Mouse (Mus musculus) lung, embryonic 16.5 days (tissue): ENCODE data around the gene Ier3. TPM values are rescaled to one million over a fixed set of nuclear protein-coding genes. Genes with fewer than 3 reads are reported as not detected.

Experiments used
- ATAC-seq: fragments of 200-750 bp; cut with Nextera tagmentation; 2 replicates; pipeline ENCODE4 v1.8.0; 2017; ENCODE audit warnings: low read depth, mild to moderate bottlenecking, moderate library complexity
- H3K27ac ChIP-seq: fragments of 300-500 bp; sonication (generic); 2 replicates; pipeline ENCODE4 v1.5.1; 2014; ENCODE audit warnings: mild to moderate bottlenecking, control low read depth, low read length
- H3K27me3 ChIP-seq: fragments of 300-500 bp; sonication (generic); 2 replicates; pipeline ENCODE4 v1.6.1; 2014; ENCODE audit warnings: low read depth, low read length, mixed read lengths; ENCODE audit not compliant: control insufficient read depth, insufficient read depth
- H3K36me3 ChIP-seq: fragments of 300-500 bp; sonication (generic); 2 replicates; pipeline ENCODE4 v1.6.1; 2014; ENCODE audit warnings: low read length; ENCODE audit not compliant: control insufficient read depth, insufficient read depth
- H3K4me1 ChIP-seq: fragments of 300-500 bp; sonication (generic); replicated peaks from 2 replicates; pipeline ENCODE4 v1.6.1; 2014; ENCODE audit warnings: low read length, mixed read lengths; ENCODE audit not compliant: control insufficient read depth, insufficient read depth
- H3K4me2 ChIP-seq: fragments of 300-500 bp; sonication (generic); 2 replicates; pipeline ENCODE4 v1.6.1; 2014; ENCODE audit warnings: low read depth, low read length, control low read depth
- H3K4me3 ChIP-seq: fragments of 300-500 bp; sonication (generic); 2 replicates; pipeline ENCODE4 v1.5.1; 2014; ENCODE audit warnings: mild to moderate bottlenecking, low read length, control low read depth
- H3K9ac ChIP-seq: fragments of 300-500 bp; sonication (generic); 2 replicates; pipeline ENCODE4 v1.6.1; 2014; ENCODE audit warnings: low read length, control low read depth
- H3K9me3 ChIP-seq: fragments of 300-500 bp; sonication (generic); 2 replicates; pipeline ENCODE4 v1.6.1; 2016; ENCODE audit warnings: low read length; ENCODE audit not compliant: control insufficient read depth
- WGBS: fragments of 180-500 bp; shearing (Covaris S2); extraction: QIAGEN DNeasy Blood & Tissue Kit; methylation state at CpG from one replicate; pipeline ENCODE4 v1.1.7; 2014; 5-methylcytosine and 5-hydroxymethylcytosine counted together
- polyA plus RNA-seq: library from polyadenylated mRNA; unstranded; fragments of >200 nt; fragmentation: Nextera tagmentation; extraction: Ambion mirVana; gene quantifications from 2 replicates; pipeline ENCODE4 v1.2.1, GENCODE M21; 2015

Gene Ier3
- polyA plus RNA-seq, 1 experiment from 2014 or later: 21.9 TPM

DNA sequence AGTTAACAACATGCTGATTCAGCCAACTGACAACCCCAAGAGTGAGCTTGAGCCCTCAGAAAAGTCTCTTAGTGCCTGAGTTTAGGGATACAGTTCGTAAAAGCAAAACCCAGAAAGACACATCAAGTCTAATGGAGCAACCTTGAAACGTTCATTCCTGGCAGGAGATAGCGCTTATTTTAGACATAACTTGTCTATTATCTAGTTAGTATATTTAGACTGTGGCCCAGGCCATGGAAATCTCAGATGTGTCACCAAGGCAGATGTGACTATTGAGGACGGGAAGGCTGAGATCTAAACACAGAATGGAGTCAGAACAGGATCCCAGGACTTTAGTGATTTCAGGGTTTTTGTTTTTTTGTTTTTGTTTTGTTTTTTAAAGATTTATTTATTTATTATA lies 36.3 kb upstream of the Ier3 start:
- no peak overlapping the region for H3K27ac ChIP-seq
- H3K4me3 ChIP-seq: no peak overlapping the region
- no peak for ATAC-seq
- no peaks in the 10 kb centered on the region for H3K36me3 ChIP-seq
- no peaks in the 10 kb centered on the region for H3K9me3 ChIP-seq
- 68% methylated on average over 4 of the region's 4 CpGs for WGBS
- H3K4me2 ChIP-seq: no peak overlapping the region
- H3K9ac ChIP-seq: no peak overlapping the region
- no peaks in the 10 kb centered on the region for H3K4me1 ChIP-seq
- H3K27me3 ChIP-seq: no peaks in the 10 kb centered on the region

DNA sequence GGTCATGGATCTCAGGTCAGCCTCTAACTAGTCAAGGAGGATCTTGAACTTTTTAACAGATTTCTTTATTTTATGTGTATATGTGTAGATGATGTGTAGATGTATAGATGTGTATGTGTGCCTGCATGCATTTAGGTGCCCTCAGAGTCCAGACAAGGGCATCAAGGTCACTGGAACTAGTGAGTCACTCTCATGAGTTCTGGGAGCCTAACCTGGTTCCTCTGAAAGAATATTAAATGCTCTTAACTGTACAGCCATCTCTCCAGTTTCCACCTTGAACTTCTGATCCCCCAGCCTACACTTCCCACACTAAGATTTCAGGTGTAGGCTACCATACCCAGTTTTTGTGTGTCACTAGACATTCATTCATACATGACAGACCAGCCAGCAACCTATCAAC lies 34.0 kb upstream of the Ier3 start:
- no peaks in the 10 kb centered on the region for H3K36me3 ChIP-seq
- H3K9ac ChIP-seq: no peak overlapping the region
- no peak overlapping the region for H3K4me2 ChIP-seq
- H3K27ac ChIP-seq: no peak overlapping the region
- no peaks in the 10 kb centered on the region for H3K9me3 ChIP-seq
- H3K4me1 ChIP-seq: no peaks in the 10 kb centered on the region
- no peak overlapping the region for H3K4me3 ChIP-seq
- ATAC-seq: no peak
- H3K27me3 ChIP-seq: no peaks in the 10 kb centered on the region

DNA sequence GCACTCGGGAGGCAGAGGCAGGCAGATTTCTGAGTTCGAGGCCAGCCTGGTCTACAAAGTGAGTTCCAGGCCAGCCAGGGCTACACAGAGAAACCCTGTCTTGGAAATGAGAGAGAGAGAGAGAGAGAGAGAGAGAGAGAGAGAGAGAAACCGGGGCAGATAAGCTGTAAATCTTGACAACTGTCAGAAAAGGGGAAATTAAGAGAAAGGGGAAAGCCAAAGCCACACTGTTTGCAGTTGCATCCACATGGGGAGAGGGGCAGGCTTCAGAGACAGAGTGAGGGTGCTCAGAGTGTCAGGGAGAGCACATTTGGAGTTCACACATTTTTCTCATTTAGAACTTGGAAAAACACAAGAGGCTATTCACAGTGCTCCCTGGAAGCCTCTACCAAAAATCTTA lies 33.5 kb upstream of the Ier3 start:
- ATAC-seq: no peak
- Histone ChIP-seq H3K4me2 (no peak overlapping the region), H3K36me3 (no peaks in the 10 kb centered on the region), H3K27ac (no peak overlapping the region), H3K9me3 (no peaks in the 10 kb centered on the region), H3K9ac (no peak overlapping the region), H3K27me3 (no peaks in the 10 kb centered on the region), H3K4me1 (no peaks in the 10 kb centered on the region), H3K4me3 (no peak overlapping the region)
- 65% methylated on average over 3 of the region's 3 CpGs for WGBS

DNA sequence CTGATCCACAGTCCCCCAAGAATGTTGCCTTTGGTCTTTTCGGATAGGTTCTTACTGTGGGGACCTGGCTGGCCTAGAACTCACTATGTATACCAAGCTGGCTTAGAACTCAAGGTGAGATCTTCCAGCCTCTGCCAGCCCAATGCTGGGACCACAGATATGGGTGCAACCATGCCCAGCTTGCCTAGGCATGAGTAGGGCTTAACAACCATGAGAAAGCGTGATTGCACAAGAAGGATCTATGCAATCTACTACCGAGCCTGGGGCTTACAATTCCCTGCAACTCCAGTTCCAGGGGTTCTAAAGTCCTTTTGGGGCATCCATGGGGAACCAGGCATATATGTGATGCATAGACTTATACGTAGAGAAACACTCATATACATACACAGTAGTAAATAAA lies 30.6 kb upstream of the Ier3 start:
- ATAC-seq: no peak
- WGBS: 83% methylated on average over 4 of the region's 4 CpGs
- no peak overlapping the region for H3K4me2 ChIP-seq
- no peak overlapping the region for H3K27ac ChIP-seq
- H3K9me3 ChIP-seq: no peaks in the 10 kb centered on the region
- no peaks in the 10 kb centered on the region for H3K4me1 ChIP-seq
- H3K27me3 ChIP-seq: no peaks in the 10 kb centered on the region
- no peaks in the 10 kb centered on the region for H3K36me3 ChIP-seq
- no peak overlapping the region for H3K9ac ChIP-seq
- no peak overlapping the region for H3K4me3 ChIP-seq

DNA sequence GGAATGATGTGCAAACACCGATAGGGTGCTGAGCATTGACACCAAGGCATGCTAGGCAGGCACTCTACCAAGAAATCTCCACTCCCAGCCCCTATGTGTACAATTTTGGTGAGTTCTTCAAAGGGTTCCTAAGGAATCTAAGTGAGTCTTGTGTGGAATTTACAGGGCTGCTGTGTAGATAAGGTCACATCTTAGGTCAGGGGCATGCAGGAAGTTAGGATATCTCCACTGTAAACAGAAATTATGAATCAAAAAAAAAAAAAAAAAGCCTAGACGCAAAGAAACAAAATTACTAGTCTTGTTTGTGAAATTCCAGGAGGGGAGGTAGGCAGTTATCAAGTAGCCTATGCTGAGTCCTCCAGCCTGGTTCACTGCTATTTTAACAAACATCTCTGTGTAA lies 28.6 kb upstream of the Ier3 start:
- H3K27me3 ChIP-seq: no peaks in the 10 kb centered on the region
- no peaks in the 10 kb centered on the region for H3K36me3 ChIP-seq
- ATAC-seq: no peak
- no peaks in the 10 kb centered on the region for H3K4me1 ChIP-seq
- no peak overlapping the region for H3K27ac ChIP-seq
- H3K9ac ChIP-seq: no peak overlapping the region
- no peak overlapping the region for H3K4me3 ChIP-seq
- 43% methylated on average over 2 of the region's 2 CpGs for WGBS
- H3K4me2 ChIP-seq: no peak overlapping the region
- H3K9me3 ChIP-seq: no peaks in the 10 kb centered on the region

DNA sequence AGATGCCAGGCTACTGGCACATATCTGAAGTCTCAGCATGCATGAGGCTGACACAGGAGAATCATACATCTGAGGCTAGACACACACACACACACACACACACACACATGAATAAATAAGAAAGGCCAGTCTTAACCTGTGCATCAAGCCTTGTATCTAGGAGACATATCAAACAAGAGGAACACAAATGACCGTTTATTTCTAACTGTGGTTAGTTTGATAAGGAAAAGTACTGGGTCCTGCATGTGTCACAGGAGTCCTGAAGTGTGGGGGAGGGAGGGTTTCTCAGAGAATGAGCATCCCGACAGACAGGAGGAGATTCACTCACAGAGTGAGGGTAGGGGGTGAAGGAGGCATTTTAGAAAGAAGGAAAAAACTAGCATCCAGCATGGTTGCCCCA lies 26.4 kb upstream of the Ier3 start:
- WGBS: 28% methylated on average over 2 of the region's 2 CpGs
- Histone ChIP-seq H3K4me3 (no peak overlapping the region), H3K4me1 (no peaks in the 10 kb centered on the region), H3K27ac (no peak overlapping the region), H3K4me2 (no peak overlapping the region), H3K27me3 (no peaks in the 10 kb centered on the region), H3K9me3 (0 out of 2 replicates have a peak, but pooled peaks cover 3% of the 10 kb centered on the region), H3K36me3 (no peaks in the 10 kb centered on the region), H3K9ac (no peak overlapping the region)
- no peak for ATAC-seq

DNA sequence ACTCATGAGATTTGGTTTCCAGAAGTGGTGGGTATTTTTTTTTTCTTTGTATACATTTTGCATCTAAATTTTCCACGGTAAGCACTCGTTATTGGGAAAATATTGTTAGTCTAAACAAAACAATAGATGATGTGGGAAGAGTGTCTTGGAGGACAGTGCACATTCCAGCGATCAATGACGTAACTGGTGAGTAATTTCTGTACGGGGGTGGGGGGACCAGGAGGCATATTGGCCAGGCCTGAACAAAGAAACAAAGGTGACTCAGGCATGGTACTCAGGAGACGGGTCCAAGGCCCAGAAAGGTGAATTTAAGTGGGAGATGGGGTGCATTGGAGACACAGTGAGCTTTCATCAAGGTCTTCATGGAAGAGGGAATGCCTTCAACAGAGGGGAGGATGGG lies 25.8 kb upstream of the Ier3 start:
- no peak overlapping the region for H3K9ac ChIP-seq
- no peak overlapping the region for H3K4me2 ChIP-seq
- 0 out of 2 replicates have a peak, but pooled peaks cover 3% of the 10 kb centered on the region for H3K9me3 ChIP-seq
- H3K36me3 ChIP-seq: no peaks in the 10 kb centered on the region
- WGBS: 66% methylated on average over 6 of the region's 6 CpGs
- no peaks in the 10 kb centered on the region for H3K27me3 ChIP-seq
- H3K27ac ChIP-seq: no peak overlapping the region
- H3K4me3 ChIP-seq: no peak overlapping the region
- no peaks in the 10 kb centered on the region for H3K4me1 ChIP-seq
- ATAC-seq: no peak

DNA sequence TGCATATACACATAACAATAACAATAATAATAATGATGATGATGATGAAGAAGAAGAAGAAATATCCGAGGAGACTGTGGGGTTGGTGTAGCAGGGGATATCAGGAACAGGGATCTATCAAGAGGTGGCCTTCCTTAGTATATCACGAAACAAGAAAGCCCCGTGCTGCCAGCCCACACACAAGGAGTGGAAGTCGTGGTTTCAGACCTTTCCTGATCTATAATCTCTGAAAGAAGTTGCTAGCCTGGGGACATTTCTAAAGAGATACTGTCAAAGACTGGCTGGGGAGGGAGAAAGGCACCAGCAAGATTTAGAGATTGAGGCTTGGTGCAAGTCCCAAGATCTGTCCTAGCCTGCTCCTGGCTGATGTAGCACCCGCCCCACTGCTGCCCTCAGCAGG lies 24.6 kb upstream of the Ier3 start:
- Histone ChIP-seq H3K27ac (no peak overlapping the region), H3K36me3 (no peaks in the 10 kb centered on the region), H3K4me2 (no peak overlapping the region), H3K4me1 (peaks cover 4% of the 10 kb centered on the region; the same call in 1 of the 2 replicates), H3K9me3 (0 out of 2 replicates have a peak, but pooled peaks cover 3% of the 10 kb centered on the region), H3K4me3 (no peak overlapping the region), H3K9ac (no peak overlapping the region), H3K27me3 (no peaks in the 10 kb centered on the region)
- WGBS: 66% methylated on average over 5 of the region's 5 CpGs
- no peak for ATAC-seq

DNA sequence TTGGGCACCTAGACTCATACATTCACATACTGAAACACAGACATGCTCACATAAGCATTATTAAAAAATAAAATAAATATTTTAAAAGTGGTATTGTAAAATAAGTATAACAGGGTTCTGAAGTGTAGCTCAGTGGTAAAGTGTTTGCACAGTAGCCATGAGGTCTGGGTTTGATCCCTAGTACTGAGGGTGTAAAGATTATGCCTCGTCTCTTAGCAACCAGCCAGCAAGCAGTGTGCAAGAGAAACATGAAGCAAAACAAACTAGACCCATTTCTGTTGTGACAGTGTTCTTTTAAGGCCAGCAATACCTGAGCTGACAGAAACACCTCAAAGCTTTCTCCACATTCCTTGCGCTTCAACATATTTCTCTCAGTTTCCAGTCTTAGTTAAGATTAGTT lies 20.6 kb upstream of the Ier3 start:
- WGBS: 67% methylated on average over 2 of the region's 2 CpGs
- no peak overlapping the region for H3K4me3 ChIP-seq
- H3K27me3 ChIP-seq: no peaks in the 10 kb centered on the region
- peak; percentile 68 for ATAC-seq
- H3K4me1 ChIP-seq: peaks cover 10% of the 10 kb centered on the region
- no peaks in the 10 kb centered on the region for H3K36me3 ChIP-seq
- no peak overlapping the region for H3K4me2 ChIP-seq
- no peak overlapping the region; the same call in 1 of the 2 replicates for H3K27ac ChIP-seq
- no peak overlapping the region for H3K9ac ChIP-seq
- H3K9me3 ChIP-seq: 0 out of 2 replicates have a peak, but pooled peaks cover 3% of the 10 kb centered on the region

DNA sequence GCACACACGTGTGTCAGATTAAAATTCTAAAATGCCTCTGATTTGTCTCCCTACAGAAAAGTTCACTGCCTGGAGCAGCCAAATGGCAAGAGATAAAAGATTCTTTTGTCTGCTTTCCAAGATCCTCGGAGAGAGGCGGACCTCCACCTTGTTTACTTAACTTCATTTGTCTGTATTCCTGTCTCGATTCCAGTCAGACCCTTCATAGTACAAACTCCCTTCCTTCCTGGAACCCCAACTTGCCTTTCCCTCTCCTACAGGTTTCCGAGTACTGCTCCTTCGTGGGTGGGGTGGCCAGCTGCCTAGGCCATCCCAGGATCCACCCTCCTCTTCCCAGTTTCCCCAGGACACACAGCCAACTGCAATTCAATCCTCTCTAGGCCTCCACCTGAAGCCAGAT lies 18.5 kb upstream of the Ier3 start:
- Histone ChIP-seq H3K4me3 (no peak overlapping the region), H3K27ac (peak overlapping the region; percentile 64), H3K27me3 (no peaks in the 10 kb centered on the region), H3K9ac (no peak overlapping the region), H3K9me3 (0 out of 2 replicates have a peak, but pooled peaks cover 3% of the 10 kb centered on the region), H3K4me2 (no peak overlapping the region), H3K4me1 (peaks cover 12% of the 10 kb centered on the region), H3K36me3 (no peaks in the 10 kb centered on the region)
- 14% methylated on average over 6 of the region's 6 CpGs for WGBS
- ATAC-seq: no peak
